Mouse (Mus musculus) MEL (cell line): ENCODE measurements around the gene Apba2. TPM values are rescaled to one million over a fixed set of nuclear protein-coding genes. Genes with fewer than 3 reads are reported as not detected.

Experiments
- DNase-seq: peaks from one replicate; pipeline ENCODE4 v3.0.0; 2011; ENCODE audit warnings: low read depth, low spot score
- H3K27ac ChIP-seq: 2 replicates; pipeline ENCODE4 v1.5.1; 2012; ENCODE audit warnings: low read depth, mild to moderate bottlenecking, control low read depth, low read length, moderate library complexity; ENCODE audit not compliant: control insufficient read depth
- H3K27me3 ChIP-seq, 2 experiments: fragments of 150-350 bp in 1 of 2; sonication (generic) in 1 of 2; 2 replicates each; pipeline ENCODE4 v1.6.1; 2012; ENCODE audit warnings: low read length in 2 of 2, mild to moderate bottlenecking in 2 of 2, improper control_type of control experiment in 1 of 2, moderate library complexity in 1 of 2; ENCODE audit not compliant: insufficient read depth in 2 of 2, control insufficient read depth in 1 of 2
- H3K36me3 ChIP-seq, 2 experiments: 2 replicates each; pipeline ENCODE4 v1.6.1; 2012 to 2014; ENCODE audit warnings: low read length in 2 of 2, improper control_type of control experiment in 1 of 2, inconsistent platforms in 1 of 2, mild to moderate bottlenecking in 1 of 2; ENCODE audit not compliant: insufficient read depth in 2 of 2, control insufficient read depth in 1 of 2
- H3K4me1 ChIP-seq, 2 experiments: fragments of 150-350 bp in 1 of 2; sonication (generic) in 1 of 2; 2 replicates each; pipeline ENCODE4 v1.6.1; 2012; ENCODE audit warnings: low read length in 2 of 2, improper control_type of control experiment in 1 of 2, mild to moderate bottlenecking in 1 of 2; ENCODE audit not compliant: insufficient read depth in 2 of 2, control insufficient read depth in 1 of 2
- H3K4me3 ChIP-seq, 2 experiments: fragments of 150-350 bp in 1 of 2; sonication (generic) in 1 of 2; 2 replicates each; pipeline ENCODE4 v1.5.1; 2012; ENCODE audit warnings: low read depth in 2 of 2, low read length in 2 of 2, mild to moderate bottlenecking in 2 of 2, moderate library complexity in 2 of 2, control low read depth in 1 of 2, improper control_type of control experiment in 1 of 2; ENCODE audit not compliant: control insufficient read depth in 1 of 2, insufficient read depth in 1 of 2
- H3K79me2 ChIP-seq: 2 replicates; pipeline ENCODE4 v1.6.1; 2012; ENCODE audit warnings: mild to moderate bottlenecking, low read length, moderate library complexity; ENCODE audit not compliant: control insufficient read depth, poor library complexity, insufficient read depth
- H3K9ac ChIP-seq: 2 replicates; pipeline ENCODE4 v1.6.1; 2012; ENCODE audit warnings: low read depth, mild to moderate bottlenecking, control low read depth, low read length, moderate library complexity; ENCODE audit not compliant: control insufficient read depth, poor library complexity, severe bottlenecking
- H3K9me3 ChIP-seq: fragments of 150-350 bp; sonication (generic); replicated peaks from 2 replicates; pipeline ENCODE4 v1.6.1; 2012; ENCODE audit warnings: mild to moderate bottlenecking, low read length, improper control_type of control experiment, moderate library complexity; ENCODE audit not compliant: insufficient read depth
- BHLHE40 ChIP-seq: IDR thresholded peaks from 2 replicates; pipeline ENCODE4 v1.6.1; 2012; ENCODE audit warnings: low read depth, mild to moderate bottlenecking, inconsistent platforms, low read length, improper control_type of control experiment, borderline replicate concordance
- CHD1 ChIP-seq: IDR thresholded peaks from 2 replicates; pipeline ENCODE4 v1.6.1; 2012; ENCODE audit warnings: low read depth, mild to moderate bottlenecking, inconsistent platforms, low read length, improper control_type of control experiment
- CHD2 ChIP-seq: IDR thresholded peaks from 2 replicates; pipeline ENCODE4 v1.6.1; 2011; ENCODE audit warnings: low read length, improper control_type of control experiment
- ELF1 ChIP-seq: IDR thresholded peaks from 2 replicates; pipeline ENCODE4 v1.6.1; 2014; ENCODE audit warnings: low read depth, mild to moderate bottlenecking, inconsistent platforms, low read length, improper control_type of control experiment, moderate library complexity
- ETS1 ChIP-seq: IDR thresholded peaks from 2 replicates; pipeline ENCODE4 v1.6.1; 2012; ENCODE audit warnings: low read depth, mild to moderate bottlenecking, inconsistent platforms, low read length, improper control_type of control experiment, moderate library complexity
- GABPA ChIP-seq: IDR thresholded peaks from 2 replicates; pipeline ENCODE4 v1.6.1; 2012; ENCODE audit warnings: low read depth, mild to moderate bottlenecking, inconsistent platforms, low read length, improper control_type of control experiment, moderate library complexity
- HCFC1 ChIP-seq: IDR thresholded peaks from 2 replicates; pipeline ENCODE4 v1.6.1; 2012; ENCODE audit warnings: low read depth, mild to moderate bottlenecking, inconsistent platforms, low read length, improper control_type of control experiment, moderate library complexity
- JUND ChIP-seq: IDR thresholded peaks from 2 replicates; pipeline ENCODE4 v1.6.1; 2011; ENCODE audit warnings: low read depth, mild to moderate bottlenecking, improper control_type of control experiment, low read length
- MAFK ChIP-seq: IDR thresholded peaks from 2 replicates; pipeline ENCODE4 v1.6.1; 2011; ENCODE audit warnings: low read depth, mild to moderate bottlenecking, low read length, improper control_type of control experiment, borderline replicate concordance
- MAZ ChIP-seq: IDR thresholded peaks from 2 replicates; pipeline ENCODE4 v1.6.1; 2012; ENCODE audit warnings: low read depth, mild to moderate bottlenecking, inconsistent platforms, low read length, improper control_type of control experiment
- MEF2A ChIP-seq: IDR thresholded peaks from 2 replicates; pipeline ENCODE4 v1.6.1; 2014; ENCODE audit warnings: low read depth, mild to moderate bottlenecking, inconsistent platforms, low read length, improper control_type of control experiment; ENCODE audit not compliant: poor library complexity, insufficient replicate concordance, severe bottlenecking; ENCODE audit errors: extremely low read depth
- MYB ChIP-seq: IDR thresholded peaks from 2 replicates; pipeline ENCODE4 v1.6.1; 2011; ENCODE audit warnings: mild to moderate bottlenecking, low read depth, low read length, improper control_type of control experiment
- NELFE ChIP-seq: IDR thresholded peaks from 2 replicates; pipeline ENCODE4 v1.6.1; 2011; ENCODE audit warnings: low read depth, low read length, improper control_type of control experiment
- POLR2A ChIP-seq, 2 experiments: IDR thresholded peaks; 2 replicates each; pipeline ENCODE4 v1.6.1; 2011 to 2012; ENCODE audit warnings: low read length in 2 of 2, mild to moderate bottlenecking in 2 of 2, control low read depth in 1 of 2, improper control_type of control experiment in 1 of 2, low read depth in 1 of 2, moderate library complexity in 1 of 2; ENCODE audit not compliant: control insufficient read depth in 1 of 2, insufficient read depth in 1 of 2, poor library complexity in 1 of 2
- POLR2AphosphoS2 ChIP-seq: IDR thresholded peaks from 2 replicates; pipeline ENCODE4 v1.6.1; 2011; ENCODE audit warnings: low read length, improper control_type of control experiment
- POLR2AphosphoS5 ChIP-seq: IDR thresholded peaks from 2 replicates; pipeline ENCODE4 v1.6.1; 2012; ENCODE audit warnings: low read depth, borderline replicate concordance, mild to moderate bottlenecking, inconsistent platforms, low read length, moderate library complexity, mixed read lengths
- RCOR1 ChIP-seq: IDR thresholded peaks from 2 replicates; pipeline ENCODE4 v1.6.1; 2012; ENCODE audit warnings: low read depth, mild to moderate bottlenecking, inconsistent platforms, low read length, improper control_type of control experiment
- SIN3A ChIP-seq: IDR thresholded peaks from 2 replicates; pipeline ENCODE4 v1.6.1; 2012; ENCODE audit warnings: low read length, improper control_type of control experiment, inconsistent platforms
- TAL1 ChIP-seq: IDR thresholded peaks from 2 replicates; pipeline ENCODE4 v1.6.1; 2012; ENCODE audit warnings: mild to moderate bottlenecking, inconsistent platforms, low read length, moderate library complexity, mixed read lengths
- TBP ChIP-seq: IDR thresholded peaks from 2 replicates; pipeline ENCODE4 v1.8.0; 2011; ENCODE audit warnings: low read depth, low read length, improper control_type of control experiment
- USF1 ChIP-seq: IDR thresholded peaks from 2 replicates; pipeline ENCODE4 v1.6.1; 2014; ENCODE audit warnings: low read depth, mild to moderate bottlenecking, inconsistent platforms, low read length, improper control_type of control experiment, moderate library complexity
- USF2 ChIP-seq, 2 experiments: IDR thresholded peaks; 2 replicates each; pipeline ENCODE4 v1.6.1; 2011 to 2012; ENCODE audit warnings: improper control_type of control experiment in 2 of 2, low read length in 2 of 2, borderline replicate concordance in 1 of 2, inconsistent platforms in 1 of 2, low read depth in 1 of 2, mild to moderate bottlenecking in 1 of 2; ENCODE audit not compliant: insufficient read depth in 1 of 2
- ZC3H11A ChIP-seq: IDR thresholded peaks from 2 replicates; pipeline ENCODE4 v1.6.1; 2012; ENCODE audit warnings: low read depth, mild to moderate bottlenecking, inconsistent platforms, low read length, improper control_type of control experiment
- ZKSCAN1 ChIP-seq: IDR thresholded peaks from 2 replicates; pipeline ENCODE4 v1.6.1; 2012; ENCODE audit warnings: low read depth, mild to moderate bottlenecking, inconsistent platforms, low read length, improper control_type of control experiment, moderate library complexity
- ZMIZ1 ChIP-seq: IDR thresholded peaks from 2 replicates; pipeline ENCODE4 v1.6.1; 2012; ENCODE audit warnings: low read depth, mild to moderate bottlenecking, inconsistent platforms, low read length, improper control_type of control experiment, moderate library complexity
- ZNF384 ChIP-seq: IDR thresholded peaks from 2 replicates; pipeline ENCODE4 v1.6.1; 2012; ENCODE audit warnings: low read depth, mild to moderate bottlenecking, inconsistent platforms, low read length, improper control_type of control experiment
- polyA plus RNA-seq, 2 experiments: library from polyadenylated mRNA; stranded (reverse) in 1 of 2; unstranded in 1 of 2; fragments of >175 nt in 1 of 2; fragments of >200 nt in 1 of 2; gene quantifications; 2 replicates each; pipeline versions ENCODE4 v1.2.1 to v1.2.4; 2012; ENCODE audit warnings: low replicate concordance in 2 of 2, low read depth in 1 of 2; ENCODE audit not compliant: insufficient read length in 2 of 2, insufficient read depth in 1 of 2, missing spikeins in 1 of 2
- total RNA-seq: library from RNA; depleted of rRNA; stranded (reverse); fragments of 300-350 nt; gene quantifications from 2 replicates; pipeline ENCODE4 v1.2.3, GENCODE M21; 2012; rRNA removed

Apba2 gene
- total RNA-seq (not detected in 2 replicates), polyA plus RNA-seq (not detected)

DNA sequence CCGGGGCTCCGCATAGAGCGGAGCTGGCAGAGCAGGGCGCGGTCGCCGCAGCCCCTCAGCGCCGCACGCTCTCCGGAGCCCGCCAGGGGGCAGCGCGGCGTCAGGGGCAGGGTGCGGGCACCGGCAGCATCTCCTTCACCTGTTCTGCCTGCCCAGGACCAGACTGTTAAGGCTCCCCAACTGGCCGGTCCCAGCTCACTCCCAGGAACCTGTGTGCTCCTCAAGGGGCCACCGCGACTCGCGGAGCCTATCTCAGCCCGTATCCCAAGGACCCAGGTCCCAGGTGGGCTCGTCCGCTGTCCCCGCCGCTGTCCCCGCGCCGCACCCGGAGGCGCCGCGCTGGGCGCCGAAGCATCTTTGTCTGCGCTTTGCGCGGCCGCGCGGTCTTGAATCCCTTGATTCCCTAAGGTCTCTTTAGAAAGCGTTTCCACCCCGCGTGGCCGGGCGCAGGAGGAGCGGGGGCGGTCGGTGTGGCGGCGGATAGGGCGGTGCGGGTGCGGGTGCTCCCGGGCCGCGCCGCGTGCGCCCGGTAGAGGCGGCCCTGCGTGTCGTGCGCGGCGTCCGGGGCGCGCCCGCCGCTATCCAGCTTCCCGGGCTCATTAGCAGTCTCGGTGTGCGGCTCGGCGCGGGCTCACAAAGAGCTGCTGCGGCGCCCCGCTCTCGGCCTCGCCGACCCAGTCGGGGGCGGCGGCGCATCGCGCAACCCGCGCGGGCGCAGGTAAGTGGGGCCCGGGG lies at the start of gene Apba2:
TSS of gene Apba2 (plus strand) at position 171 of the 735 bp plus-strand sequence.
- Histone ChIP-seq H3K27ac (no peak within 1 kb of the TSS), H3K4me1 (no peaks in the 10 kb centered on the region), H3K4me3 (no peak within 1 kb of the TSS), H3K79me2 (no peaks in the 10 kb centered on the region), H3K9me3 (no peaks in the 10 kb centered on the region), H3K36me3 (no peaks in the 10 kb centered on the region), H3K9ac (no peak within 1 kb of the TSS), H3K27me3 (no peaks in the 10 kb centered on the region)
- no peak for DNase-seq
- no peak for TF ChIP-seq NELFE
- TF ChIP-seq USF2 (IDR thresholded peaks at IDR 0.05; ENCODE audit: borderline replicate concordance in 1 of 2, insufficient read depth in 1 of 2, low read depth in 1 of 2, low read length in 2 of 2): no peak
- no peak for TF ChIP-seq GABPA
- TF ChIP-seq USF1: no peak
- no peak for TF ChIP-seq BHLHE40
- no peak for TF ChIP-seq ZKSCAN1
- TF ChIP-seq ZNF384: no peak
- TF ChIP-seq POLR2AphosphoS2: no peak
- no peak for TF ChIP-seq POLR2AphosphoS5
- no peak for TF ChIP-seq HCFC1
- no peak for TF ChIP-seq RCOR1
- no peak for TF ChIP-seq MYB
- TF ChIP-seq ZMIZ1: no peak
- TF ChIP-seq MEF2A: no peak
- TF ChIP-seq JUND: no peak
- TF ChIP-seq ETS1: no peak

DNA sequence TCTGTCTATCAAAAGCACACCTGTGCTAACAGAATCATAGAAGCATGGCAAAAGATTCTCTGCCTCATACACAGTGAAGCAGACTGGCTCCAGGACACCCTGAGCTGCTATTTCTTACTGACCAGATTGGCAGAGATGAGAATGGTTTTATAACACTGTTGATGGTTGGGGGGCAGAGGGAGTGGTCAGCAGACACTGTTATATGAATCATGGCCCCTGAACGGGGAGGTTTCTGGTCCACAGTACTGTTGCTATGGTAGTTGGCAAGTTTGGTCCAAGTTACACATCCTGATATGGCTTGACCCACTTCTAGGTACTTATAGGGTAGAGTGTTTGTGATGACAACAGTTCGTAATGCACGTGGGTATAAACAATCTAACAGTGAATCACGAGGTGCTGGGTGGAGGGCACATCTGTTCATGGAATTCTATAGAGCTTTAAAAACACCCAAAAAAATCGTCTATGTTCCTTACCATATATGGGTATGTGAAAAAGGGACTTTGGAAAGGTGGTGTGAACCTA lies 49.6 kb upstream of the Apba2 start:
- H3K27ac ChIP-seq: no peak overlapping the region
- DNase-seq: no peak
- no peaks in the 10 kb centered on the region for H3K27me3 ChIP-seq
- H3K4me1 ChIP-seq: no peaks in the 10 kb centered on the region
- H3K9ac ChIP-seq: no peak overlapping the region
- H3K79me2 ChIP-seq: no peaks in the 10 kb centered on the region
- TF ChIP-seq JUND: no peak
- no peak for TF ChIP-seq ZC3H11A
- TF ChIP-seq ETS1: no peak
- no peak for TF ChIP-seq TAL1
- no peak for TF ChIP-seq NELFE
- TF ChIP-seq MAFK: no peak
- no peak for TF ChIP-seq TBP
- no peak for TF ChIP-seq ZKSCAN1
- TF ChIP-seq POLR2AphosphoS5: no peak
- TF ChIP-seq USF1: no peak
- TF ChIP-seq ELF1: no peak
- no peak for TF ChIP-seq POLR2A (IDR thresholded peaks at IDR 0.05; ENCODE audit: control insufficient read depth in 1 of 2, insufficient read depth in 1 of 2, low read depth in 1 of 2, low read length in 2 of 2, poor library complexity in 1 of 2)
- TF ChIP-seq MAZ: no peak
- no peak for TF ChIP-seq HCFC1
- TF ChIP-seq CHD2: no peak
- no peak for TF ChIP-seq SIN3A
- no peak for TF ChIP-seq CHD1
- TF ChIP-seq ZNF384: no peak
- no peaks in the 10 kb centered on the region for H3K9me3 ChIP-seq
- no peaks in the 10 kb centered on the region for H3K36me3 ChIP-seq
- no peak overlapping the region for H3K4me3 ChIP-seq
